Mouse (Mus musculus): ENCODE data around the gene Acot7. TPM values are rescaled to one million over a fixed set of nuclear protein-coding genes. Genes with fewer than 3 reads are reported as not detected.

The Acot7 gene
- polyA plus RNA-seq, 1 experiment from 2014 or later: 66.5 TPM

DNA sequence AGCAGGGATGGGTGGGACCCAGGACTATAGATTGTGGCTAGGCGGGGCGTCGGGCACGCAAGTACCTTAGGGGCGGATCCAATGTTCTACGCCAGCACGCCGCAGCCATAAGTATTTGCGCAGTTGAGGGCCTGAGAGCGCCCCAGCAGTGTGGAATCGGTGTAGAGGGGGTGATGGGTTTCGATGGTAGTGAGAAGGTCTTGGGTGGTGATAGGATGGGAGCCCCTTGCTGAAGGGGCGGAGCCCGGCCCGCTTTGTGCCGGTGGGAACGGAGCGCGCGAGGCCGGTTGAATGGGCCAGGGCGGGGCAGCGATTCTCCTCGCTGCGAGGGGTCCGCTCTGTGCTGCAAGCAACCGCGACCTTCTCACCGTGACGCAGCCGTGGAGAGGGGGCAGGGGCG is 108.2 kb downstream of the Acot7 start:
- H3K27ac ChIP-seq (ENCODE audit: low read length): no peak overlapping the region
- H3K4me1 ChIP-seq (replicated peaks; ENCODE audit: control insufficient read depth, insufficient read depth, low read length): peaks cover 16% of the 10 kb centered on the region
- H3K9me3 ChIP-seq (ENCODE audit: control insufficient read depth, low read length): no peaks in the 10 kb centered on the region
- H3K4me2 ChIP-seq (ENCODE audit: low read depth, low read length): 0 out of 2 replicates have a peak overlapping the region, but pooled peaks have one; percentile 17
- 2% methylated on average over 32 of the region's 32 CpGs for WGBS
- no peak overlapping the region for H3K9ac ChIP-seq (ENCODE audit: low read length)
- no peaks in the 10 kb centered on the region for H3K36me3 ChIP-seq (ENCODE audit: control insufficient read depth, insufficient read depth, low read length)
- peaks cover 91% of the 10 kb centered on the region for H3K27me3 ChIP-seq (ENCODE audit: control insufficient read depth, insufficient read depth, low read depth, low read length)
- ATAC-seq (ENCODE audit: low read depth): no peak
- 0 out of 2 replicates have a peak overlapping the region, but pooled peaks have one; percentile 10 for H3K4me3 ChIP-seq (ENCODE audit: low read length)

DNA sequence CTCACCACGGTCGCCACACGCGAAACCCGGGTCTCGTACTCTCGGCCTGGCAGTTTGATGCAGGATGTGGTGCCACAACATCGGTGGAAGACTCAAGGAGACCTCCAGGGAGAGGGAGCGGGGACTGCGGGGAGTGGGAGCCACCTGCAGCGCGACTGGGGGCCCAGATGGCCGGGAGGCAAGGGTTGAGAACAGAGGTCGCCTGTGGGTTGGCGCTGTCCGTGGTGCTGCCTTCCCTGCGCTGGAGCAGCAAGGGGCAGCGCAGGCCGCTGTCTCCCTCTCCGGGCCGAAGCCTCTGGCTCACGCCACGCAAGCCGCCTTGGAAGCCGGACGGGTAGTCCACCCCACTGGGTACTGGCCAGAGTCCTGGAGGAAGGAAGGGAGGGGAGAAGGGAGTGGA is 109.0 kb downstream of the Acot7 start:
- peaks cover 91% of the 10 kb centered on the region for H3K27me3 ChIP-seq (ENCODE audit: control insufficient read depth, insufficient read depth, low read depth, low read length)
- no peak overlapping the region for H3K27ac ChIP-seq (ENCODE audit: low read length)
- no peak overlapping the region for H3K4me3 ChIP-seq (ENCODE audit: low read length)
- no peaks in the 10 kb centered on the region for H3K36me3 ChIP-seq (ENCODE audit: control insufficient read depth, insufficient read depth, low read length)
- H3K4me1 ChIP-seq (replicated peaks; ENCODE audit: control insufficient read depth, insufficient read depth, low read length): peaks cover 16% of the 10 kb centered on the region
- 5% methylated on average over 26 of the region's 26 CpGs for WGBS
- peak; percentile 19 for ATAC-seq (ENCODE audit: low read depth)
- no peak overlapping the region for H3K4me2 ChIP-seq (ENCODE audit: low read depth, low read length)
- no peak overlapping the region for H3K9ac ChIP-seq (ENCODE audit: low read length)
- no peaks in the 10 kb centered on the region for H3K9me3 ChIP-seq (ENCODE audit: control insufficient read depth, low read length)

DNA sequence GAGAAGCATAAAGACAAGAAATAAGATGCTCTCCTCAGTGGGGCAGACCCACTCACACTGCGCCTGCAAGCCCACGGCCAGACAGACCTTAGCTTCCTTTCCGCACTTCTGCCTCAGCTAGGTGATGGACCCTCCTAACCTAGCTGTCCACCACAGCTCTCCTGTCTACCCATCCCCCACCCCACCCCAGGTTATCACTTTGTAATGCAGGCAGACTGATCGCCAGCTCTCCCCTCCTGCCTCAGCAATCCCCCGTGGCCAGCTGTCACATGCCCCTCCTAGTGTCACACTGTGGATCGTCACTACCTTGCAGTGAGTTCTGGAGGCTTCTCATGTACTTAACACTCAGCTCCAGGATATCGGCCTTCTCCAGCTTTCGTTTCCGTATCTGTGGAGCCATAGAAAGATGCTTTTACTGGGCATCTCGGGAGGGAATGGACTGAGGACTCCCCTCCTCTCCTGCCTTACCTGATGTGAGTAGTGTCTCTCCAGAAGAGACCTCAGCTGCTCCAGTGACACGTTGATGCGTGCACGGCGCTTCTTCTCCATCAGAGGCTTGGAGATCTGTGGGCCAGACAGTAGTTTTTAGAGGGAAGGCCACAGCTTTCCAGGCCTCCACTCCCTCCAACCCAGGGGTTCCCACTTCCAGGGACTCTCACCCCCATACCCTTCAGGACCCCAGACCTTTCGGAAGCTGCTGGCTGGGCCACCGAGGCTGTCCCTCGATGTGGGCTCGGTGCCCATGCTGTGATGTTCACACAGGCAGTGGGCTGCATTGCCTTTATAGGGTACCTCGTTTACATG is 109.6 kb downstream of the Acot7 start:
- Histone ChIP-seq H3K4me3 (ENCODE audit: low read length) (no peak overlapping the region), H3K27ac (ENCODE audit: low read length) (no peak overlapping the region)
- 20% methylated on average over 19 of the region's 19 CpGs for WGBS

DNA sequence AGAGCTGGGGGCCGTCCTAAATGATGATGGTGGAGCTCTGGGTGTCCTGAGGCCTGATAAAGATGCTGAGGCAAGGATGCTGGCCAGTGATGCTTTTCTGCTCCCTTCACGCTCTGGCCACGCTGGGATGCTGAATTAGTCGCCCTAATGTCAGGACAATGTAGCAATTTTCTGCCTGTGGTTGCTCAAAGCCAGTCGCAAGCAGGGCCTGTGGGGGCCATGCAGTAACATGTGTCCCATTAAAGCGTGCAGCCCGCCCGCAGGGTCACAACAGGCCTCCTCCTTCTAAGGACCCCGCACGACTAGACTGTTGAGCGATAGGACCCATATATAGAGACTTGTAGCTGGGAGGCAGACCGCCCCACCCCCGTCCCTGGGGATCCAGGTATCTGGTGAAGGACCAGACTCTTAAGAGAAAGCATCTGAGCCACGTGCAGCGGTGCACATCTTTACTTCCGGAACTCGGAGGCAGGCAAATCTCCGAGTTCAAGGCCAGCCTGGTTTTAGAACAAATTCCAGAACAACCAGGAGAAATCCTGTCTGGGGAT is 110.5 kb downstream of the Acot7 start:
- Histone ChIP-seq H3K27ac (ENCODE audit: low read length) (no peak overlapping the region), H3K9me3 (ENCODE audit: control insufficient read depth, low read length) (no peaks in the 10 kb centered on the region), H3K4me1 (replicated peaks; ENCODE audit: control insufficient read depth, insufficient read depth, low read length) (peaks cover 8% of the 10 kb centered on the region), H3K36me3 (ENCODE audit: control insufficient read depth, insufficient read depth, low read length) (no peaks in the 10 kb centered on the region), H3K27me3 (ENCODE audit: control insufficient read depth, insufficient read depth, low read depth, low read length) (peaks cover 83% of the 10 kb centered on the region), H3K9ac (ENCODE audit: low read length) (no peak overlapping the region), H3K4me3 (ENCODE audit: low read length) (no peak overlapping the region), H3K4me2 (ENCODE audit: low read depth, low read length) (no peak overlapping the region)
- WGBS: 55% methylated on average over 18 of the region's 18 CpGs
- no peak for ATAC-seq (ENCODE audit: low read depth)

More for the DNA sequence above, 109.6 kb downstream of the Acot7 start:
- Histone ChIP-seq H3K4me1 (replicated peaks; ENCODE audit: control insufficient read depth, insufficient read depth, low read length) (peaks cover 16% of the 10 kb centered on the region), H3K4me2 (ENCODE audit: low read depth, low read length) (no peak overlapping the region), H3K27me3 (ENCODE audit: control insufficient read depth, insufficient read depth, low read depth, low read length) (peaks cover 91% of the 10 kb centered on the region), H3K9me3 (ENCODE audit: control insufficient read depth, low read length) (no peaks in the 10 kb centered on the region), H3K9ac (ENCODE audit: low read length) (no peak overlapping the region), H3K36me3 (ENCODE audit: control insufficient read depth, insufficient read depth, low read length) (no peaks in the 10 kb centered on the region)
- ATAC-seq (ENCODE audit: low read depth): no peak

DNA sequence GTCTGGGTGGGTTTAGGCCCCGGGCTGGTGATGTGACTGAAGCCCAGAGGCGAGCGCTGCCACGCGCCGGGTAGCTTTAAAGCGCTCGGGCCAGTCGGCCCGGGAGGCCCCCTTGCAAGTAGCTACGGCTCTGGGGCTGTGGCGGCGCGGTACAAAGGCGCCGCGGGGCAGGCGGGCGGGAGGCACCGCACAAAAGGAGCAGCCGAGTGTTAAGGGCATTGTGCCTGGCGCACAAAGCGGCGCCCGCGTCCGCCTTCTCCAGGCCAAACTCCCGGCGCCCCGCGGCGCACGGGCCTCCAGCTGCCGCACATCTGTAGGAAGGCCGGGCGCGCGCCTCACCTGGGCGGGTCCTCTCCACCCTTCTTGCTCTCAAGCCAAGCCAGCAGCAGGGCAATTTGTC is 112.5 kb downstream of the Acot7 start:
- peaks cover 64% of the 10 kb centered on the region for H3K27me3 ChIP-seq (ENCODE audit: control insufficient read depth, insufficient read depth, low read depth, low read length)
- WGBS: under 1% methylated on average over 39 of the region's 39 CpGs
- ATAC-seq (ENCODE audit: low read depth): no peak
- H3K27ac ChIP-seq (ENCODE audit: low read length): no peak overlapping the region
- no peaks in the 10 kb centered on the region for H3K9me3 ChIP-seq (ENCODE audit: control insufficient read depth, low read length)
- H3K4me1 ChIP-seq (replicated peaks; ENCODE audit: control insufficient read depth, insufficient read depth, low read length): peaks cover 7% of the 10 kb centered on the region
- 0 out of 2 replicates have a peak overlapping the region, but pooled peaks have one; percentile 18 for H3K4me2 ChIP-seq (ENCODE audit: low read depth, low read length)
- no peaks in the 10 kb centered on the region for H3K36me3 ChIP-seq (ENCODE audit: control insufficient read depth, insufficient read depth, low read length)
- no peak overlapping the region for H3K9ac ChIP-seq (ENCODE audit: low read length)
- H3K4me3 ChIP-seq (ENCODE audit: low read length): no peak overlapping the region

DNA sequence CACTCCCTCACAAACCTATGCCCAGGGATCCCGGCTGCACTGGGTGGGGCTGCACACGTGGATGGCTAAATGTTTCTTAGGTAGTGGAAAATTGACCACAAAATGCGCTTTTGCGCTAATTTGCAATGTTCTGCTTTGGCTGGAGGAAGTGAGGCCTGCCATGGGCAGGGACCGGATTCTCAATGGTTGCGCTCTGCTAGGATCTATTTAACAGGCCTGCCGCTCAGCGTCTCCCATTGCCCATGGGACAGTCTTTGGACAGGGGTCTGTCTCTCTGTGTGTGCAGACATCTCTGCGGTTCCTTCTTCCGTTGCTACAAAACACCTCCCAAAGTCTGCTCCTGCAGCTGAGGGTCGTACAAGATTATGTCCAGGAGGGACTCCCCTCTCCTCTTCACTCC is 113.1 kb downstream of the Acot7 start:
- no peak for ATAC-seq (ENCODE audit: low read depth)
- H3K9me3 ChIP-seq (ENCODE audit: control insufficient read depth, low read length): no peaks in the 10 kb centered on the region
- WGBS: 24% methylated on average over 11 of the region's 11 CpGs
- H3K27ac ChIP-seq (ENCODE audit: low read length): no peak overlapping the region
- peaks cover 58% of the 10 kb centered on the region for H3K27me3 ChIP-seq (ENCODE audit: control insufficient read depth, insufficient read depth, low read depth, low read length)
- no peak overlapping the region for H3K4me2 ChIP-seq (ENCODE audit: low read depth, low read length)
- peaks cover 11% of the 10 kb centered on the region for H3K4me1 ChIP-seq (replicated peaks; ENCODE audit: control insufficient read depth, insufficient read depth, low read length)
- H3K4me3 ChIP-seq (ENCODE audit: low read length): no peak overlapping the region
- no peaks in the 10 kb centered on the region for H3K36me3 ChIP-seq (ENCODE audit: control insufficient read depth, insufficient read depth, low read length)
- no peak overlapping the region for H3K9ac ChIP-seq (ENCODE audit: low read length)

DNA sequence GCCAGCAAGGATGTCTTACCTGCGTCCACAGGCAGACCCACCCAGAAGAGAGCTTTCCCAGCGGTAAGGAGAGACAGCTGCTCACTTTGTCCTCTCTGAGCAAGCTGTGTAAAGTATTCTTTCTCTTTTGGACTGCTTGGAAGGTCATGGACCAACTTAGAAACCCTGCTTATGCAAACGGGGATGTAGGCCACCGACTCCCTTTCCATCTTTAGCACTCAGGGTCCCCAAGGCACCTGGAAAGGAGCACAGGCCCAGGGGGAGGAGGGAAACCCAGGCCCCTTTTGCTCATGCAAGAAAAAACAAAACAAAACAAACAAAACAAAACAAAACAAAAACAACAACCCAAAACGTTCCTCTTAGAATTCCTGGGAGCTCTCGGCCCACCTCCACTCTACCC is 113.6 kb downstream of the Acot7 start, which contains the start of gene Hes3:
Gene Hes3, minus strand, starts transcription at position 101 of the 400 bp plus-strand sequence.
- no peaks in the 10 kb centered on the region for H3K36me3 ChIP-seq (ENCODE audit: control insufficient read depth, insufficient read depth, low read length)
- peaks cover 8% of the 10 kb centered on the region; the same call in 1 of the 2 replicates for H3K4me1 ChIP-seq (replicated peaks; ENCODE audit: control insufficient read depth, insufficient read depth, low read length)
- H3K9ac ChIP-seq (ENCODE audit: low read length): no peak within 1 kb of the TSS
- H3K27me3 ChIP-seq (ENCODE audit: control insufficient read depth, insufficient read depth, low read depth, low read length): peaks cover 53% of the 10 kb centered on the region
- ATAC-seq (ENCODE audit: low read depth): no peak
- H3K27ac ChIP-seq (ENCODE audit: low read length): no peak within 1 kb of the TSS
- no peak within 1 kb of the TSS for H3K4me2 ChIP-seq (ENCODE audit: low read depth, low read length)
- no peaks in the 10 kb centered on the region for H3K9me3 ChIP-seq (ENCODE audit: control insufficient read depth, low read length)
- H3K4me3 ChIP-seq (ENCODE audit: low read length): no peak within 1 kb of the TSS
- WGBS: 33% methylated on average over 6 of the region's 6 CpGs

DNA sequence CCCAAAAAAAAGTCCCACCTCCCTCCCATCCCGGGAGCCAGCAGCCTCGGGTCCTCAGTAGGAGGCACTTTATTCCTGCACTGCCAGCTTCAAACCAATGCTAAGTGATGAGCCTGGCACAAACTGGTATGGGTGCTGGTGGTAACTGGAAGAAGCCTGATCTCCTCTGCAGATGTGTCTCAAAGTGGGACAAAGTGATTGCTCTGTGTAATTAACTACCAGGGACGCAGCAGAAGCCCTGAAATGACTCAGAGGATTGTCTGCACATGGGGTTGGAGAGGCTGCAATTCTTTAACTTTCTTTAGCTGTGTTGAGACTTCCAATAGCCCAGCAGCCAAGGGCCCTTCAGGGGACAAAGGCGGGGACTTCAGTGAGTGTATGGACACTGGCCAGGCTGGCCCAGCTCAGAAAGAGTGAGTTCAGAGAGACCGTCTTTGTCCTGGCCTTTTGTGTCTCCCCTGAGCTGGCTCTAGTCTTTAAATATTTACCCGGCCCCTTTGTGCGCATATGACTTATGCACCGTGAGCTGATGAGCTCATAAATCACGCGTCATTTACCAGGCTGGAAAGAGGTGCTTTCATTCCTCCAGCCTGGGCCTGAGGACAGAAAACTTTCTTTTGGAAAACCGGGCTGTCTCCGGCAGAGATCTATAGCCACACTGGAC is 114.3 kb downstream of the Acot7 start:
- Histone ChIP-seq H3K9ac (ENCODE audit: low read length) (no peak overlapping the region), H3K4me3 (ENCODE audit: low read length) (no peak overlapping the region), H3K4me1 (replicated peaks; ENCODE audit: control insufficient read depth, insufficient read depth, low read length) (peaks cover 8% of the 10 kb centered on the region; the same call in 1 of the 2 replicates), H3K36me3 (ENCODE audit: control insufficient read depth, insufficient read depth, low read length) (no peaks in the 10 kb centered on the region), H3K9me3 (ENCODE audit: control insufficient read depth, low read length) (no peaks in the 10 kb centered on the region), H3K27ac (ENCODE audit: low read length) (no peak overlapping the region), H3K4me2 (ENCODE audit: low read depth, low read length) (no peak overlapping the region), H3K27me3 (ENCODE audit: control insufficient read depth, insufficient read depth, low read depth, low read length) (peaks cover 46% of the 10 kb centered on the region)
- ATAC-seq (ENCODE audit: low read depth): no peak
- WGBS: 20% methylated on average over 12 of the region's 12 CpGs
